Mouse (Mus musculus) limb, embryonic 13.5 days (tissue): Measurements from ENCODE around the gene Vmn1r236. TPM values are rescaled to one million over a fixed set of nuclear protein-coding genes. Genes with fewer than 3 reads are reported as not detected.

Experiments used
- ATAC-seq: fragments of 200-750 bp; cut with Nextera tagmentation; 2 replicates; pipeline ENCODE4 v1.8.0; 2017; ENCODE audit warnings: low read depth, moderate number of reproducible peaks, moderate TSS enrichment; ENCODE audit not compliant: low FRiP score
- H3K27ac ChIP-seq: fragments of 300-500 bp; sonication (generic); 2 replicates; pipeline ENCODE4 v1.5.1; 2015; ENCODE audit warnings: inconsistent platforms, mild to moderate bottlenecking, moderate library complexity
- H3K27me3 ChIP-seq: fragments of 300-500 bp; sonication (generic); 2 replicates; pipeline ENCODE4 v1.6.1; 2015; ENCODE audit warnings: mild to moderate bottlenecking, inconsistent platforms
- H3K36me3 ChIP-seq: fragments of 300-500 bp; sonication (generic); 2 replicates; pipeline ENCODE4 v1.6.1; 2015; ENCODE audit warnings: inconsistent platforms, mild to moderate bottlenecking, moderate library complexity
- H3K4me1 ChIP-seq: fragments of 300-500 bp; sonication (generic); 2 replicates; pipeline ENCODE4 v1.6.1; 2015; ENCODE audit warnings: inconsistent platforms
- H3K4me2 ChIP-seq: fragments of 300-500 bp; sonication (generic); replicated peaks from 2 replicates; pipeline ENCODE4 v1.6.1; 2015; ENCODE audit warnings: inconsistent platforms, mild to moderate bottlenecking, moderate library complexity
- H3K4me3 ChIP-seq: fragments of 300-500 bp; sonication (generic); 2 replicates; pipeline ENCODE4 v1.5.1; 2015; ENCODE audit warnings: moderate library complexity, mild to moderate bottlenecking, inconsistent platforms
- H3K9ac ChIP-seq: fragments of 300-500 bp; sonication (generic); 2 replicates; pipeline ENCODE4 v1.6.1; 2015; ENCODE audit warnings: mild to moderate bottlenecking, inconsistent platforms
- H3K9me3 ChIP-seq: fragments of 300-500 bp; sonication (generic); 2 replicates; pipeline ENCODE4 v1.6.1; 2016; ENCODE audit warnings: inconsistent platforms
- WGBS: fragments of 180-500 bp; shearing (Covaris S2); methylation state at CpG from one replicate; pipeline ENCODE4 v1.1.7; 2015; 5-methylcytosine and 5-hydroxymethylcytosine counted together
- microRNA-seq: library from miRNA; unstranded; fragments of <30 nt; microRNA quantifications from one replicate; pipeline ENCODE4, GENCODE M21; 2016
- polyA plus RNA-seq: library from polyadenylated mRNA; unstranded; fragments of >200 nt; fragmentation: Nextera tagmentation; extraction: Ambion mirVana; gene quantifications from 2 replicates; pipeline ENCODE4 v1.2.1, GENCODE M21; 2015

Vmn1r236 gene
- not detected in 2 replicates for polyA plus RNA-seq

GRCm38 (mm10) chr17:21282642-21283041, at the start of gene Vmn1r236:
Gene Vmn1r236, plus strand, starts transcription at chr17:21282942.
- 78% methylated on average over 3 of the region's 3 CpGs for WGBS
- no peaks in the 10 kb centered on the region for H3K36me3 ChIP-seq
- H3K27me3 ChIP-seq, result no peaks in the 10 kb centered on the region
- no peaks in the 10 kb centered on the region for H3K4me1 ChIP-seq
- H3K27ac ChIP-seq, result no peak within 1 kb of the TSS
- no peak within 1 kb of the TSS for H3K4me3 ChIP-seq
- H3K9me3 ChIP-seq, result no peaks in the 10 kb centered on the region
- no peak within 1 kb of the TSS for H3K4me2 ChIP-seq
- no peak for ATAC-seq
- H3K9ac ChIP-seq, result no peak within 1 kb of the TSS

- no peaks in the 10 kb centered on the region for H3K4me1 ChIP-seq
- no peak within 1 kb of the TSS for H3K4me2 ChIP-seq
- no peak within 1 kb of the TSS for H3K27ac ChIP-seq
- no peaks in the 10 kb centered on the region for H3K36me3 ChIP-seq
- ATAC-seq, result no peak
- no peak within 1 kb of the TSS for H3K9ac ChIP-seq
- H3K27me3 ChIP-seq, result no peaks in the 10 kb centered on the region
- H3K9me3 ChIP-seq, result no peaks in the 10 kb centered on the region
- no peak within 1 kb of the TSS for H3K4me3 ChIP-seq
Measured at GRCm38 (mm10) chr17:21256111-21256510, 26.6 kb upstream of the Vmn1r236 start, which contains the start of gene Vmn1r235. Gene Vmn1r235, plus strand, starts transcription at chr17:21256411.

- WGBS, result 14% methylated on average over 4 of the region's 4 CpGs
- no peaks in the 10 kb centered on the region for H3K27me3 ChIP-seq
- no peaks in the 10 kb centered on the region for H3K4me1 ChIP-seq
- no peak overlapping the region for H3K9ac ChIP-seq
- H3K27ac ChIP-seq, result no peak overlapping the region
- no peaks in the 10 kb centered on the region for H3K36me3 ChIP-seq
- H3K4me3 ChIP-seq, result no peak overlapping the region
- no peak overlapping the region for H3K4me2 ChIP-seq
- ATAC-seq, result no peak
- H3K9me3 ChIP-seq, result no peaks in the 10 kb centered on the region
Measured at GRCm38 (mm10) chr17:21272103-21272502, 10.6 kb upstream of the Vmn1r236 start.

GRCm38 (mm10) chr17:21284395-21284794, 1.7 kb downstream of the Vmn1r236 start:
- Histone ChIP-seq H3K9ac (no peak overlapping the region), H3K4me3 (no peak overlapping the region), H3K4me2 (no peak overlapping the region), H3K27ac (no peak overlapping the region), H3K9me3 (no peaks in the 10 kb centered on the region), H3K27me3 (no peaks in the 10 kb centered on the region), H3K4me1 (no peaks in the 10 kb centered on the region), H3K36me3 (no peaks in the 10 kb centered on the region)
- no peak for ATAC-seq

- Histone ChIP-seq H3K27ac (no peak overlapping the region), H3K9me3 (no peaks in the 10 kb centered on the region), H3K36me3 (no peaks in the 10 kb centered on the region), H3K4me1 (no peaks in the 10 kb centered on the region), H3K4me3 (no peak overlapping the region), H3K9ac (no peak overlapping the region), H3K4me2 (no peak overlapping the region), H3K27me3 (no peaks in the 10 kb centered on the region)
- ATAC-seq, result no peak
Measured at GRCm38 (mm10) chr17:21289695-21290094, 7.0 kb downstream of the Vmn1r236 start.

GRCm38 (mm10) chr17:21311565-21311964, 28.8 kb downstream of the Vmn1r236 start, which contains the start of gene Vmn1r237:
Gene Vmn1r237, plus strand, starts transcription at chr17:21311865.
- H3K27ac ChIP-seq, result no peak within 1 kb of the TSS
- no peak within 1 kb of the TSS for H3K4me2 ChIP-seq
- H3K9me3 ChIP-seq, result no peaks in the 10 kb centered on the region
- no peaks in the 10 kb centered on the region for H3K4me1 ChIP-seq
- ATAC-seq, result no peak
- H3K9ac ChIP-seq, result no peak within 1 kb of the TSS
- H3K27me3 ChIP-seq, result no peaks in the 10 kb centered on the region
- H3K4me3 ChIP-seq, result no peak within 1 kb of the TSS
- no peaks in the 10 kb centered on the region for H3K36me3 ChIP-seq

Small RNA genes lying within 50 kb of the gene (microRNA-seq; reads per million reads assigned to microRNA genes)
- gene Gm26384, result not detected

Other genes starting within 250 kb of the Vmn1r236 start
- not detected in 2 replicates for gene Vmn1r234, start 56.9 kb upstream of the Vmn1r236 start, polyA plus RNA-seq
- not detected in 2 replicates for gene Vmn1r235, start 26.5 kb upstream of the Vmn1r236 start, polyA plus RNA-seq
- not detected in 2 replicates for gene Vmn1r237, start 28.9 kb downstream of the Vmn1r236 start, polyA plus RNA-seq
- gene Zfp677, start 100.8 kb downstream of the Vmn1r236 start, polyA plus RNA-seq, result 3.5 and 4.6 TPM in 2 replicates
- gene Zfp54, start 140.3 kb downstream of the Vmn1r236 start, polyA plus RNA-seq, result 4.1 and 4.8 TPM in 2 replicates
- gene Zfp51, start 167.4 kb downstream of the Vmn1r236 start, polyA plus RNA-seq, result 17.3 and 18.0 TPM in 2 replicates
- 12.4 TPM in 2 replicates for gene Zfp53, start 206.1 kb downstream of the Vmn1r236 start, polyA plus RNA-seq